Mouse (Mus musculus) brown adipose tissue, adult 24 weeks (tissue): ENCODE data around the gene Olfr1141. TPM values are rescaled to one million over a fixed set of nuclear protein-coding genes. Genes with fewer than 3 reads are reported as not detected.

Experiments used
- H3K27ac ChIP-seq: fragments of 200-500 bp; replicated peaks from 2 replicates; pipeline ENCODE4 v1.5.1; 2012; ENCODE audit warnings: low read depth, mild to moderate bottlenecking, low read length
- H3K4me1 ChIP-seq: fragments of 200-500 bp; 2 replicates; pipeline ENCODE4 v1.6.1; 2012; ENCODE audit warnings: low read length, mixed read lengths; ENCODE audit not compliant: control insufficient read depth, insufficient read depth, insufficient read length
- H3K4me3 ChIP-seq: fragments of 200-500 bp; 2 replicates; pipeline ENCODE4 v1.5.1; 2012; ENCODE audit warnings: low read depth, mild to moderate bottlenecking, low read length, moderate library complexity; ENCODE audit not compliant: insufficient read depth
- polyA plus RNA-seq: library from polyadenylated mRNA; stranded (reverse); fragments of >200 nt; gene quantifications from 2 replicates; pipeline ENCODE4 v1.2.4, GENCODE M21; 2012; ENCODE audit not compliant: missing spikeins, insufficient read depth, insufficient read length

Gene Olfr1141
- not detected in 2 replicates for polyA plus RNA-seq

GRCm38 (mm10) chr2:87753891-87754290 is at the start of gene Olfr1141:
Olfr1141 (minus strand) TSS chr2:87753991.
- Histone ChIP-seq H3K27ac (no peak within 1 kb of the TSS), H3K4me3 (no peak within 1 kb of the TSS)

GRCm38 (mm10) chr2:87800292-87800691 is 46.5 kb upstream of the Olfr1141 start, which contains the start of gene Olfr1143:
Olfr1143 (plus strand) TSS chr2:87800592.
- Histone ChIP-seq H3K27ac (no peak within 1 kb of the TSS), H3K4me1 (no peaks in the 10 kb centered on the region), H3K4me3 (no peak within 1 kb of the TSS)

More at GRCm38 (mm10) chr2:87753891-87754290, at the start of gene Olfr1141:
- no peaks in the 10 kb centered on the region for H3K4me1 ChIP-seq

- Histone ChIP-seq H3K4me3 (no peak within 1 kb of the TSS), H3K4me1 (no peaks in the 10 kb centered on the region), H3K27ac (no peak within 1 kb of the TSS)
Observed at GRCm38 (mm10) chr2:87779183-87779582, 25.4 kb upstream of the Olfr1141 start, which contains the start of gene Olfr152. Olfr152 (plus strand) TSS chr2:87779483.

- Histone ChIP-seq H3K4me1 (no peaks in the 10 kb centered on the region), H3K4me3 (no peak overlapping the region), H3K27ac (no peak overlapping the region)
Observed at GRCm38 (mm10) chr2:87776143-87776542, 22.4 kb upstream of the Olfr1141 start.

GRCm38 (mm10) chr2:87743452-87743851 is 10.3 kb downstream of the Olfr1141 start, which contains the start of gene Olfr1140:
Olfr1140 (plus strand) TSS chr2:87743752.
- no peak within 1 kb of the TSS for H3K4me3 ChIP-seq
- H3K4me1 ChIP-seq = no peaks in the 10 kb centered on the region

GRCm38 (mm10) chr2:87739878-87740277 is 13.9 kb downstream of the Olfr1141 start, which contains the start of gene Olfr1138:
Olfr1138 (minus strand) TSS chr2:87739978.
- Histone ChIP-seq H3K4me3 (no peak within 1 kb of the TSS), H3K4me1 (no peaks in the 10 kb centered on the region), H3K27ac (no peak within 1 kb of the TSS)

More at GRCm38 (mm10) chr2:87743452-87743851, 10.3 kb downstream of the Olfr1141 start, which contains the start of gene Olfr1140:
- no peak within 1 kb of the TSS for H3K27ac ChIP-seq

- H3K4me3 ChIP-seq = no peak within 1 kb of the TSS
Observed at GRCm38 (mm10) chr2:87713079-87713478, 40.7 kb downstream of the Olfr1141 start, which contains the start of gene Olfr1137. Olfr1137 (minus strand) TSS chr2:87713179.

More at GRCm38 (mm10) chr2:87713079-87713478, 40.7 kb downstream of the Olfr1141 start, which contains the start of gene Olfr1137:
- Histone ChIP-seq H3K4me1 (no peaks in the 10 kb centered on the region), H3K27ac (no peak within 1 kb of the TSS)

Other genes with a start within 250 kb of the Olfr1141 start
- not detected in 2 replicates for gene Pramel6, start 247.4 kb downstream of the Olfr1141 start, polyA plus RNA-seq
- gene Olfr153, start 222.2 kb downstream of the Olfr1141 start, polyA plus RNA-seq = not detected in 2 replicates
- gene Olfr1128, start 208.4 kb downstream of the Olfr1141 start, polyA plus RNA-seq = not detected in 2 replicates
- gene Olfr1129, start 180.1 kb downstream of the Olfr1141 start, polyA plus RNA-seq = not detected in 2 replicates
- not detected in 2 replicates for gene Olfr1130, start 147.8 kb downstream of the Olfr1141 start, polyA plus RNA-seq
- not detected in 2 replicates for gene Olfr1131, start 126.9 kb downstream of the Olfr1141 start, polyA plus RNA-seq
- not detected in 2 replicates for gene Olfr1132, start 116.5 kb downstream of the Olfr1141 start, polyA plus RNA-seq
- not detected in 2 replicates for gene Olfr1133, start 106.6 kb downstream of the Olfr1141 start, polyA plus RNA-seq
- not detected in 2 replicates for gene Olfr1134, start 95.5 kb downstream of the Olfr1141 start, polyA plus RNA-seq
- not detected in 2 replicates for gene Olfr1135, start 80.3 kb downstream of the Olfr1141 start, polyA plus RNA-seq
- gene Olfr1136, start 60.0 kb downstream of the Olfr1141 start, polyA plus RNA-seq = not detected in 2 replicates
- not detected in 2 replicates for gene Olfr1137, start 40.8 kb downstream of the Olfr1141 start, polyA plus RNA-seq
- gene Olfr1138, start 14.0 kb downstream of the Olfr1141 start, polyA plus RNA-seq = not detected in 2 replicates
- not detected in 2 replicates for gene Olfr1140, start 10.2 kb downstream of the Olfr1141 start, polyA plus RNA-seq
- gene Olfr152, start 25.5 kb upstream of the Olfr1141 start, polyA plus RNA-seq = not detected in 2 replicates
- gene Olfr1143, start 46.6 kb upstream of the Olfr1141 start, polyA plus RNA-seq = not detected in 2 replicates
- gene Olfr1145, start 55.8 kb upstream of the Olfr1141 start, polyA plus RNA-seq = not detected in 2 replicates
- not detected in 2 replicates for gene Olfr1148, start 76.5 kb upstream of the Olfr1141 start, polyA plus RNA-seq
- gene Olfr1150-ps1, start 90.0 kb upstream of the Olfr1141 start, polyA plus RNA-seq = not detected in 2 replicates
- gene Olfr1151, start 101.9 kb upstream of the Olfr1141 start, polyA plus RNA-seq = not detected in 2 replicates
- gene Olfr1152, start 112.5 kb upstream of the Olfr1141 start, polyA plus RNA-seq = not detected in 2 replicates
- not detected in 2 replicates for gene Olfr1153, start 141.0 kb upstream of the Olfr1141 start, polyA plus RNA-seq
- not detected in 2 replicates for gene Olfr1154, start 151.2 kb upstream of the Olfr1141 start, polyA plus RNA-seq
- not detected in 2 replicates for gene Olfr1155, start 191.1 kb upstream of the Olfr1141 start, polyA plus RNA-seq
- gene Olfr1156, start 199.1 kb upstream of the Olfr1141 start, polyA plus RNA-seq = not detected in 2 replicates
- gene Olfr1157, start 214.3 kb upstream of the Olfr1141 start, polyA plus RNA-seq = not detected in 2 replicates
- not detected in 2 replicates for gene Olfr74, start 220.7 kb upstream of the Olfr1141 start, polyA plus RNA-seq
- gene Olfr1158, start 236.1 kb upstream of the Olfr1141 start, polyA plus RNA-seq = not detected in 2 replicates